Mouse (Mus musculus) forebrain, postnatal 0 days (tissue): ENCODE data around the gene Kars. TPM values are rescaled to one million over a fixed set of nuclear protein-coding genes. Genes with fewer than 3 reads are reported as not detected.

Experiments
- ATAC-seq: fragments of 200-750 bp; cut with Nextera tagmentation; 2 replicates; pipeline ENCODE4 v1.8.0; 2017; ENCODE audit warnings: mild to moderate bottlenecking, moderate library complexity
- DNase-seq: peaks from one replicate; pipeline ENCODE4 v3.0.0-alpha.2; 2015
- H3K27ac ChIP-seq: fragments of 300-500 bp; sonication (generic); 2 replicates; pipeline ENCODE4 v1.5.1; 2014; ENCODE audit warnings: low read depth, mild to moderate bottlenecking, antibody characterized with exemption, low read length, moderate library complexity, mixed read lengths
- H3K27me3 ChIP-seq: fragments of 300-500 bp; sonication (generic); 2 replicates; pipeline ENCODE4 v1.6.1; 2014; ENCODE audit warnings: mild to moderate bottlenecking, low read length, mixed read lengths; ENCODE audit not compliant: insufficient read depth
- H3K36me3 ChIP-seq: fragments of 300-500 bp; sonication (generic); 2 replicates; pipeline ENCODE4 v1.6.1; 2014; ENCODE audit warnings: mild to moderate bottlenecking, moderate library complexity; ENCODE audit not compliant: insufficient read depth
- H3K4me1 ChIP-seq: fragments of 300-500 bp; sonication (generic); 2 replicates; pipeline ENCODE4 v1.6.1; 2014; ENCODE audit warnings: antibody characterized with exemption; ENCODE audit not compliant: insufficient read depth
- H3K4me2 ChIP-seq: fragments of 300-500 bp; sonication (generic); 2 replicates; pipeline ENCODE4 v1.6.1; 2014; ENCODE audit warnings: low read depth, mild to moderate bottlenecking, moderate library complexity
- H3K4me3 ChIP-seq: fragments of 300-500 bp; sonication (generic); 2 replicates; pipeline ENCODE4 v1.5.1; 2014; ENCODE audit warnings: low read depth, low read length, mixed read lengths
- H3K9ac ChIP-seq: fragments of 300-500 bp; sonication (generic); 2 replicates; pipeline ENCODE4 v1.6.1; 2014; ENCODE audit warnings: mild to moderate bottlenecking
- H3K9me3 ChIP-seq: fragments of 300-500 bp; sonication (generic); 2 replicates; pipeline ENCODE4 v1.6.1; 2016; ENCODE audit warnings: low read length
- CTCF ChIP-seq: sonication (generic); IDR thresholded peaks from 2 replicates; pipeline ENCODE4 v1.5.1; 2016; ENCODE audit warnings: antibody characterized with exemption, control low read depth, low read depth
- WGBS: fragments of 180-500 bp; shearing (Covaris S2); extraction: QIAGEN DNeasy Blood & Tissue Kit; methylation state at CpG from one replicate; pipeline ENCODE4 v1.1.7; 2014; 5-methylcytosine and 5-hydroxymethylcytosine counted together
- polyA plus RNA-seq: library from polyadenylated mRNA; unstranded; fragments of >200 nt; fragmentation: Nextera tagmentation; extraction: Ambion mirVana; gene quantifications from 2 replicates; pipeline ENCODE4 v1.2.1, GENCODE M21; 2015
- total RNA-seq: library from RNA; depleted of rRNA; stranded (reverse); fragments of >200 nt; gene quantifications from 2 replicates; pipeline ENCODE4 v1.2.3, GENCODE M21; 2014

The Kars gene
- total and polyA plus RNA-seq, 2 experiments from 2014 or later: 125 to 165 TPM

DNA sequence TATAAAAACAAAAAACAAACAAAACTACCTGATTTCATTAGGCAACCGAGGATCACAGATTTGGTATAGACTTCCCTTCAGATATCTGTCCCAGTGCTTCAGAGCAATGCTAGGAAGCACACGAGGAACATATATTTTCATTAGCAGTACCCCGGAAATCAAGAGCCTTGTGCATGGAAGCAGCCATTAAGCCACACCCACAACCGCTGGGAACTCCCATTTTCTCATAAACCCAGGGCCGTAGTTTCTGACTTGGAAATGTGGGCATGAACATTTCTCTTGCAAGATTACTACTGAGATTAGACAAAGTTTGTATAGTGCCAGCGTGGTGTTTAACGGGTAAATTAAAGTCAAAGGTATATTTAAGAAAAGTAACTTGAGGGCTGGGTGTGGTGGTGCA is 1.6 kb downstream of the Kars start:
- peaks cover 15% of the 10 kb centered on the region for H3K36me3 ChIP-seq
- no peak overlapping the region for H3K4me3 ChIP-seq
- DNase-seq: no peak
- no peaks in the 10 kb centered on the region for H3K27me3 ChIP-seq
- TF ChIP-seq CTCF: no peak
- H3K9me3 ChIP-seq: no peaks in the 10 kb centered on the region
- WGBS: 96% methylated on average over 7 of the region's 7 CpGs
- no peak overlapping the region; the same call in 1 of the 2 replicates for H3K4me2 ChIP-seq
- ATAC-seq: no peak
- no peak overlapping the region for H3K9ac ChIP-seq
- H3K27ac ChIP-seq: no peak overlapping the region
- peaks cover 14% of the 10 kb centered on the region for H3K4me1 ChIP-seq

DNA sequence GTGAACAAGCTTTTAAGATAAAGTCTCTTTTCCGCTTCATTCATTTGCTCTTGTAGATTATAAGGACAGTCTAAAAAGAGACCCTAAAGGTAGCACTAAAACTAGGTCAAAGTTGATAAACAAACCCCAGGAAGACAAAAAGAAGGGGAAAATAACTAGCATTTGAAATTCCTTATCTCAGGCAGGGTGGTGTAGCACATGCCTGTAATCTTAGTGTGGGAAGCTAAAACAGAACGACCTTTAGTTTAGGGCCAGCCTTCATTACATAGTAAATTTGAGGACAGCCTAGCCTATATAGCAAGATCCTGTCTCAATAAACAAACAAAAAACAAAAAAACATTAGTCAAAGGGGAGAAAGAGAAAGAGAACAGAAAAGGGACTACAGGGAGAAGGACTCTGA is 3.5 kb downstream of the Kars start:
- H3K9me3 ChIP-seq: no peaks in the 10 kb centered on the region
- no peak overlapping the region for H3K4me3 ChIP-seq
- no peak for TF ChIP-seq CTCF
- H3K4me2 ChIP-seq: no peak overlapping the region
- H3K27ac ChIP-seq: no peak overlapping the region
- no peak for ATAC-seq
- 94% methylated on average over 2 of the region's 2 CpGs for WGBS
- DNase-seq: no peak
- H3K4me1 ChIP-seq: peaks cover 7% of the 10 kb centered on the region
- no peak overlapping the region for H3K9ac ChIP-seq
- H3K27me3 ChIP-seq: no peaks in the 10 kb centered on the region
- H3K36me3 ChIP-seq: peaks cover 29% of the 10 kb centered on the region

DNA sequence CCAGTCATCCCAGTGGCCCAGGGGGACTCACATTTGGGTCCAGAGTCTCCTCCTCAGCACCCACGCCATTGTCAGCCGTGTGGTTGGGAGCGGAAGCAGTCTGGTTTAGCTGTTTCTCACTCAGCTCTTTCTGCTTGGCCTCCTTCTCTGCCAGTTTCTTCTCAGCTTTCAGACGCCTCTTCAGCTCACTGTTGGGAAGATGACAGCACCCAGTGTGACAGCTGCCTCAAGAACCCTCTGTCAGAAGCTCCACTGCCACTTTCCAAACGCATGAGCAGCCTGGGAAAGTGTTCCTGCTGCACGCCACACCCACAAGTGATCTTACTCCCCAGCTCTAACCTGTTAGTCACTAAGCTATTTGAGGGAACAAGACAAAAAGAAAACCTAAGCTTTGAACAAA is 5.5 kb downstream of the Kars start:
- DNase-seq (no peak), ATAC-seq (no peak)
- no peak overlapping the region for H3K27ac ChIP-seq
- H3K9me3 ChIP-seq: no peaks in the 10 kb centered on the region
- no peak overlapping the region for H3K9ac ChIP-seq
- peaks cover 6% of the 10 kb centered on the region; the same call in 1 of the 2 replicates for H3K4me1 ChIP-seq
- no peak for TF ChIP-seq CTCF
- no peak overlapping the region for H3K4me2 ChIP-seq
- no peaks in the 10 kb centered on the region for H3K27me3 ChIP-seq
- peaks cover 50% of the 10 kb centered on the region for H3K36me3 ChIP-seq
- 95% methylated on average over 6 of the region's 6 CpGs for WGBS
- H3K4me3 ChIP-seq: no peak overlapping the region

DNA sequence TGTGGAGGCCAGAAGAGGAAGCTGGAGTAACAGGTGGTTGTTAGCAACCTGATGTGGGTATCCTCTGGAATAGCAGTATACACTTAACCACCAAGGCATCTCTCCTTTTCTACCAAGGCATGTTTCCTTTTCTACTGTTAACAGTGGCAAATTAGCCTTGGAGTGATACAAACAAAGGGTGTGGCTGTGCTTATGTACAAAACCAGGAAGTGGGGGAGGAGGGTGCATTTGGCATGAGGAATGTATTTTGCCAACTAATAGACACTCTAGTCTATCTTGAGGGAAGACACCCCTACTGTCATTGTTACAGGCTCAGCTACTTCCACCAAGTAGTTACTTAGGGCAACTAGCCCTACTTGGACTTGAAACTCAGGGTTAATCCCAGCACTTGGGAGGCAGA is 6.4 kb downstream of the Kars start:
- H3K4me2 ChIP-seq: no peak overlapping the region
- no peak for ATAC-seq
- H3K4me3 ChIP-seq: no peak overlapping the region
- H3K9me3 ChIP-seq: no peaks in the 10 kb centered on the region
- no peak overlapping the region for H3K9ac ChIP-seq
- peaks cover 58% of the 10 kb centered on the region for H3K36me3 ChIP-seq
- no peaks in the 10 kb centered on the region for H3K27me3 ChIP-seq
- no peaks in the 10 kb centered on the region for H3K4me1 ChIP-seq
- DNase-seq: no peak
- no peak for TF ChIP-seq CTCF
- no peak overlapping the region for H3K27ac ChIP-seq

DNA sequence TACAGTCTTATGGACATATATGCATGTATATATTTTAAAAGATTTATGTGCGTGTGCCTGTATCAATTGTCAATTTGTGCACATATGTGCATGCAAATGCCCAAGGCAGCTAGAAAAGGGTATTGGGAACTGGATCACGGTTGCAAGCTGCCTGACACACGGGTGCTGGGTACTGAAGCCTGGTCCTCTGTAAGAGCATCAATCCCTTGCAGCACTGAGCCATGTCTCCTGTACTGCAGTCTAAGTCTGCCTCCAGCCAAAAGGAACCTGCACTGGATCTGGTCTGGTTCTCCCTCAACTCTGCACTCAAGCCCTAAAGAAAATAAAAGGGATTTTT is 18.5 kb downstream of the Kars start:
- Histone ChIP-seq H3K4me1 (no peaks in the 10 kb centered on the region), H3K9ac (0 out of 2 replicates have a peak overlapping the region, but pooled peaks have one; percentile 69), H3K4me3 (0 out of 2 replicates have a peak overlapping the region, but pooled peaks have one; percentile 57), H3K4me2 (peak overlapping the region; percentile 70; the same call in 1 of the 2 replicates), H3K36me3 (peaks cover 52% of the 10 kb centered on the region), H3K9me3 (no peaks in the 10 kb centered on the region), H3K27me3 (no peaks in the 10 kb centered on the region), H3K27ac (no peak overlapping the region)
- WGBS: 66% methylated on average over 3 of the region's 3 CpGs
- no peak for ATAC-seq
- no peak for TF ChIP-seq CTCF
- DNase-seq: no peak

DNA sequence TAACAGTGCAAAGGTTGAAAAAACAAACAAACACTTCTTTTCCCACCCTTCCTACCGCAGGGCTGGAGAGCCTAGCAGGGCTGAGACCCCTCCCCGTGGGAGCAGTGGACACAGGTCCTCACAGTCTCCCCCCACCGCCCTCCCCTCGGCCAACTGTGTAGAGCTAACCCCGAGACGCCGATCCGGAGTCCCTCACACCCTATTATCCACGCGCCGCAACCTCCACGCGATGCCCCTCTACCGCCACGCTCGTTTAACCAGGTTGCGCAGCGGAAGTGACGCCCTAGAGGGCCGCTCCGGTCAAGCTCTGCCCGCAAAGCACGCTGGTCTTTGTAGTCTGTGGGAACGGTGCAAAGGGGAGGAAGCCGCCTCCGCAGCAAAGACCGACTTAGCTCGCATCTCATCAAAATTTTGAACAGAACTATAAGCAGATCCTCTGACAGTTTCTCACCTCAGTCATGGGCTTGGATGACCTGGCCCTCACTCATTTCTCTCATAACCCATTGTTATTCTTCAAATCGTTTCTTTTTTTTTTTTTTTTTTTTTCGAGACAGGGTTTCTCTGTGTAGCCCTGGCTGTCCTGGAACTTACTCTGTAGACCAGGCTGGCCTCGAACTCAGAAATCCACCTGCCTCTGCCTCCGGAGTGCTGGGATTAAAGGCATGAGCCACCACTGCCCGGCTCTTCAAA is 19.0 kb downstream of the Kars start, which contains the start of gene Adat1:
Adat1 (minus strand) TSS at position 290 of the 690 bp plus-strand sequence.
- peak; percentile 98 for ATAC-seq
- H3K9ac ChIP-seq: peak within 1 kb of the TSS; percentile 69
- peaks cover 48% of the 10 kb centered on the region for H3K36me3 ChIP-seq
- no peaks in the 10 kb centered on the region for H3K27me3 ChIP-seq
- 4% methylated on average over 32 of the region's 33 CpGs for WGBS
- H3K4me3 ChIP-seq: peak within 1 kb of the TSS; percentile 57
- H3K4me1 ChIP-seq: no peaks in the 10 kb centered on the region
- no peaks in the 10 kb centered on the region for H3K9me3 ChIP-seq
- 0 out of 2 replicates have a peak within 1 kb of the TSS, but pooled peaks have one; percentile 31 for H3K27ac ChIP-seq
- peak within 1 kb of the TSS; percentile 70 for H3K4me2 ChIP-seq
- peak; percentile 93 for DNase-seq
- TF ChIP-seq CTCF: peak; percentile 45

DNA sequence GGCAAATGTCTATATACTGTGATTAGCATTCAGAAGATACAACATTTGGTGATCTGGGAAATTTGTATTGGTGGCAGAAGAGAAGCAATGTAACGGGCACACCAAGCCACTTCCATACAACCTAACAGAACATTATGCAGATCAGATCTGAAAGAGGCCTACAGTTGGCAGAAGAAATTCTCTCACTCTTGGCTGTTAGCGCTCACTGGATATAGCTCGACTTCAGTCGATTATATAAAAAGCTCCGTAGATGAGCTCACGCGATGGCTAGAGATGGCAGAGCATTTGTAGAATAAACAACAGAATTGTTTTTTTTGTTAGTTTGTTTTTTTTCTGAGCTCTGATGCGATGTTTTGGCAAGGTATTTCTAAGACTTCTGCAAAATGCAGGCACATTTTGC is 19.8 kb downstream of the Kars start:
- TF ChIP-seq CTCF: no peak
- H3K4me1 ChIP-seq: no peaks in the 10 kb centered on the region
- H3K4me3 ChIP-seq: peak overlapping the region; percentile 57
- DNase-seq (peak; percentile 49), ATAC-seq (no peak)
- H3K9me3 ChIP-seq: no peaks in the 10 kb centered on the region
- peaks cover 41% of the 10 kb centered on the region for H3K36me3 ChIP-seq
- peak overlapping the region; percentile 70 for H3K4me2 ChIP-seq
- H3K27ac ChIP-seq: no peak overlapping the region
- peak overlapping the region; percentile 69 for H3K9ac ChIP-seq
- 36% methylated on average over 8 of the region's 8 CpGs for WGBS
- no peaks in the 10 kb centered on the region for H3K27me3 ChIP-seq
